Mouse (Mus musculus) MEL (cell line): ENCODE measurements around the gene Nfx1.

Experiments
- CTCF ChIP-seq, 3 experiments: IDR thresholded peaks in 2 of 3; conservative IDR thresholded peaks in 1 of 3; 2 replicates each; pipeline ENCODE4 v1.5.1; 2011 to 2012; ENCODE audit warnings: low read length in 3 of 3, low read depth in 2 of 3, mild to moderate bottlenecking in 2 of 3, improper control_type of control experiment in 1 of 3, inconsistent platforms in 1 of 3, mixed read lengths in 1 of 3, moderate library complexity in 1 of 3; ENCODE audit not compliant: control insufficient read depth in 1 of 3, insufficient read depth in 1 of 3, poor library complexity in 1 of 3, severe bottlenecking in 1 of 3
- ETS1 ChIP-seq: IDR thresholded peaks from 2 replicates; pipeline ENCODE4 v1.6.1; 2012; ENCODE audit warnings: low read depth, mild to moderate bottlenecking, inconsistent platforms, low read length, improper control_type of control experiment, moderate library complexity
- NRF1 ChIP-seq: IDR thresholded peaks from 2 replicates; pipeline ENCODE4 v1.6.1; 2014; ENCODE audit warnings: low read depth, mild to moderate bottlenecking, inconsistent platforms, low read length, improper control_type of control experiment, moderate library complexity; ENCODE audit not compliant: poor library complexity, insufficient read depth, severe bottlenecking
- SMC3 ChIP-seq: IDR thresholded peaks from 2 replicates; pipeline ENCODE4 v1.6.1; 2011; ENCODE audit warnings: low read depth, low read length, improper control_type of control experiment

DNA sequence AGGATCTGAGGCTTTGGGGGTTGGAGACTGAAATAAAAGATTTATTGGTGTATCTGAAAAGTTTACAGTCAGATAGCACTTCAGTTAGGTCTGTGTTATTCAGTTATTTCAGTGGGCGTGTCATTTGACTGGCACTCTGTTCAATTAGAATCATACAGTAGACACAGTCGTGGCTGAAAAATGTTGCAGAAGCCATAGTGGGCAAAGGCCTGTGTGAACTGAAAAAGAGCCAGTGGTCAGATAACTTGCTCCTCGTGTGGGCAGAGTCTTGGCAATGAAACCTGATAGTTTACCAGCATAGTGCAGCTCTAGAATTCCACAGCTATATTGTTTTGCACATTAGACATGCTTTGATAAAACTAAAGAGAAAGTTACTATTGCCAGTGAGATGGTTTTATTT, 11.8 kb downstream of the Nfx1 start:
- TF ChIP-seq SMC3 (no peak), NRF1 (no peak), CTCF (IDR thresholded peaks at IDR 0.05 in 2 of 3, conservative IDR thresholded peaks at IDR 0.05 in 1 of 3; ENCODE audit: control insufficient read depth in 1 of 3, insufficient read depth in 1 of 3, low read depth in 2 of 3, low read length in 3 of 3, poor library complexity in 1 of 3, severe bottlenecking in 1 of 3) (no peak), ETS1 (no peak)
